Mouse (Mus musculus) small intestine, adult 2 months (tissue): Measurements from ENCODE around the gene Rims3. TPM values are rescaled to one million over a fixed set of nuclear protein-coding genes. Genes with fewer than 3 reads are reported as not detected.

Source experiments
- H3K27ac ChIP-seq: fragments of 200-500 bp; 2 replicates; pipeline ENCODE4 v1.5.1; 2012; ENCODE audit warnings: low read depth, low read length, control low read depth, inconsistent platforms; ENCODE audit not compliant: insufficient read depth
- H3K27me3 ChIP-seq: fragments of 200-500 bp; 2 replicates; pipeline ENCODE4 v1.6.1; 2012; ENCODE audit warnings: mild to moderate bottlenecking, moderate library complexity, low read length, inconsistent platforms; ENCODE audit not compliant: control insufficient read depth, insufficient read depth
- H3K36me3 ChIP-seq: fragments of 200-500 bp; 2 replicates; pipeline ENCODE4 v1.6.1; 2012; ENCODE audit warnings: mild to moderate bottlenecking, low read length, control low read depth, inconsistent platforms; ENCODE audit not compliant: control insufficient read depth, insufficient read depth
- H3K4me1 ChIP-seq: fragments of 200-500 bp; 2 replicates; pipeline ENCODE4 v1.6.1; 2012; ENCODE audit warnings: low read length, inconsistent platforms, mixed read lengths; ENCODE audit not compliant: control insufficient read depth, insufficient read depth, insufficient read length
- H3K4me3 ChIP-seq: fragments of 200-500 bp; 2 replicates; pipeline ENCODE4 v1.5.1; 2012; ENCODE audit warnings: low read depth, mild to moderate bottlenecking, control low read depth, inconsistent platforms, low read length, moderate library complexity
- CTCF ChIP-seq: fragments of 200-500 bp; IDR thresholded peaks from 2 replicates; pipeline ENCODE4 v1.5.1; 2012; ENCODE audit warnings: low read depth, mild to moderate bottlenecking, control low read depth, inconsistent platforms, low read length, moderate library complexity, mixed read lengths; ENCODE audit not compliant: insufficient replicate concordance, insufficient read length; ENCODE audit errors: extremely low read depth
- POLR2A ChIP-seq: fragments of 200-500 bp; IDR thresholded peaks from 2 replicates; pipeline ENCODE4 v1.6.1; 2012; ENCODE audit warnings: low read depth, mild to moderate bottlenecking, control low read depth, inconsistent platforms, low read length, moderate library complexity
- WGBS: fragments of 180-500 bp; shearing (Covaris S2); methylation state at CpG from one replicate; pipeline ENCODE4 v1.1.7; 2018; 5-methylcytosine and 5-hydroxymethylcytosine counted together
- polyA plus RNA-seq: library from polyadenylated mRNA; depleted of rRNA; stranded (reverse); fragments of >200 nt; gene quantifications from 2 replicates; pipeline ENCODE4 v1.2.3, GENCODE M21; 2012

Rims3 gene
- polyA plus RNA-seq, 1 experiment = 0.51 TPM

GRCm38 (mm10) chr4:120904533-120904932 lies 49.9 kb downstream of the Rims3 start:
- Histone ChIP-seq H3K36me3 (no peaks in the 10 kb centered on the region), H3K4me3 (no peak overlapping the region), H3K27ac (no peak overlapping the region), H3K4me1 (no peaks in the 10 kb centered on the region), H3K27me3 (no peaks in the 10 kb centered on the region)
- TF ChIP-seq CTCF (no peak), POLR2A (no peak)
- 56% methylated on average over 4 of the region's 4 CpGs for WGBS

- TF ChIP-seq POLR2A (no peak), CTCF (no peak)
- no peaks in the 10 kb centered on the region; the same call in 1 of the 2 replicates for H3K4me1 ChIP-seq
- WGBS = 73% methylated on average over 5 of the region's 5 CpGs
- H3K27ac ChIP-seq = no peak overlapping the region
- H3K27me3 ChIP-seq = no peaks in the 10 kb centered on the region
- no peak overlapping the region for H3K4me3 ChIP-seq
- H3K36me3 ChIP-seq = no peaks in the 10 kb centered on the region
These were observed 51.0 kb downstream of the Rims3 start for GRCm38 (mm10) chr4:120905644-120906043.

GRCm38 (mm10) chr4:120909558-120910150 lies 55.0 kb downstream of the Rims3 start:
- TF ChIP-seq CTCF = peak; percentile 79; the same call in 1 of the 2 replicates
- TF ChIP-seq POLR2A = no peak
- no peak overlapping the region for H3K4me3 ChIP-seq
- no peaks in the 10 kb centered on the region; the same call in 1 of the 2 replicates for H3K4me1 ChIP-seq
- H3K36me3 ChIP-seq = no peaks in the 10 kb centered on the region
- WGBS = 30% methylated on average over 15 of the region's 15 CpGs
- H3K27me3 ChIP-seq = no peaks in the 10 kb centered on the region
- H3K27ac ChIP-seq = no peak overlapping the region

GRCm38 (mm10) chr4:120911086-120911485 lies 56.5 kb downstream of the Rims3 start:
- Histone ChIP-seq H3K36me3 (no peaks in the 10 kb centered on the region), H3K4me3 (no peak overlapping the region), H3K27me3 (no peaks in the 10 kb centered on the region), H3K4me1 (no peaks in the 10 kb centered on the region; the same call in 1 of the 2 replicates), H3K27ac (no peak overlapping the region)
- 89% methylated on average over 6 of the region's 6 CpGs for WGBS
- TF ChIP-seq CTCF (no peak), POLR2A (no peak)

GRCm38 (mm10) chr4:120912866-120913265 lies 58.2 kb downstream of the Rims3 start:
- TF ChIP-seq CTCF (no peak), POLR2A (no peak)
- no peak overlapping the region for H3K4me3 ChIP-seq
- H3K27me3 ChIP-seq = no peaks in the 10 kb centered on the region
- 59% methylated on average over 4 of the region's 4 CpGs for WGBS
- no peaks in the 10 kb centered on the region; the same call in 1 of the 2 replicates for H3K4me1 ChIP-seq
- H3K27ac ChIP-seq = no peak overlapping the region
- H3K36me3 ChIP-seq = no peaks in the 10 kb centered on the region

GRCm38 (mm10) chr4:120913443-120913842 lies 58.8 kb downstream of the Rims3 start:
- Histone ChIP-seq H3K27me3 (no peaks in the 10 kb centered on the region), H3K27ac (no peak overlapping the region), H3K4me1 (no peaks in the 10 kb centered on the region; the same call in 1 of the 2 replicates), H3K4me3 (no peak overlapping the region), H3K36me3 (no peaks in the 10 kb centered on the region)
- 65% methylated on average over 8 of the region's 8 CpGs for WGBS
- TF ChIP-seq POLR2A = no peak
- no peak for TF ChIP-seq CTCF

- Histone ChIP-seq H3K27ac (no peak overlapping the region), H3K36me3 (no peaks in the 10 kb centered on the region), H3K4me3 (no peak overlapping the region), H3K4me1 (no peaks in the 10 kb centered on the region; the same call in 1 of the 2 replicates), H3K27me3 (no peaks in the 10 kb centered on the region)
- TF ChIP-seq POLR2A (no peak), CTCF (no peak)
- 45% methylated on average over 1 of the region's 1 CpGs for WGBS
These were observed 59.2 kb downstream of the Rims3 start for GRCm38 (mm10) chr4:120913861-120914260.
